ENCODE assay signal across 19 mouse cellular contexts in the genomic region with DNA sequence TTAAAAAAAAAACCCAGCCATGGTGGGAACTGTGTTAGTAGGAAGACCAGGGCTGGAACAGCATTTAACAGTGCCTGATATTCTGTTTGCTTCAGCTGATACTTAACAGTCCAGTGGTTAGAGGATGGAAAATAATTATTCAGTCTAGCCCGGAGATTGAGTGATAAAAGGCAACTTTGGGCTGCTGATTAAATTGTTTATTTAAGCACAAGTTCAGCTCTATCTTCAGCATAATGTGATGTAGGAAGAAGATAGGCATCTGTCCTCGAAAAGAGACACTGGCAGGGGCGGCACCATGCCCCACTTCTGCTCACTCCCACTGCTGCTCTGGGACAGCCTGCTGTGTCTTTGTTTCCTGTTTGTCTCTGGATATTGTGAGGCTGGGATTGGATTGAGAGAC.
DNase-seq lines count a peak whose midpoint lies in the region; ATAC-seq lines count a peak whose summit lies in the region.
"Had no signal": no experiment of that assay in that cellular context is flagged by ENCODE, and none has a peak within 500 bp of the region (broad histone marks: within the 10 kb centered on the region; RNA-seq: fewer than 3 reads in every experiment).

No protein-coding gene starts in this region.

- no peaks in the 10 kb centered on the region for H3K9me3 ChIP-seq in neural tube, embryonic 11.5 days (ENCODE audit: control insufficient read depth, low read length)
- H3K9me3 ChIP-seq: embryonic facial prominence, embryonic 13.5 days; forebrain, embryonic 12.5 days; heart, embryonic 10.5 days; hindbrain, embryonic 13.5 days had no signal

- no peaks in the 10 kb centered on the region for H3K36me3 ChIP-seq in neural tube, embryonic 11.5 days (ENCODE audit: control insufficient read depth, insufficient read depth, low read length)
- H3K36me3 ChIP-seq: embryonic facial prominence, embryonic 13.5 days; forebrain, embryonic 12.5 days; heart, embryonic 10.5 days; hindbrain, embryonic 13.5 days had no signal

- no peak overlapping the region for H3K9ac ChIP-seq in neural tube, embryonic 11.5 days (ENCODE audit: low read length)
- H3K9ac ChIP-seq: embryonic facial prominence, embryonic 13.5 days; forebrain, embryonic 12.5 days; hindbrain, embryonic 13.5 days had no signal

- peak; percentile 9 for DNase-seq in neural tube, embryonic 11.5 days (ENCODE audit: low spot score)
- no peak for DNase-seq in neural tube, embryonic 10.5 days (ENCODE audit: extremely low spot score, low spot score)
- DNase-seq in lung, postnatal 25 days (ENCODE audit: low spot score), result peak; percentile 12
- peak; percentile 37 for DNase-seq in retina, postnatal 1 day
- no peak for DNase-seq in left cerebral cortex, adult 11 months (ENCODE audit: low spot score)
- no peak for DNase-seq in adrenal gland, adult 2 months
- DNase-seq: adrenal gland, postnatal 10 days; cerebellum, adult 11 months; cerebellum, adult 8-10 months; cerebellum, postnatal 36 days; gastrocnemius, postnatal 10 days; heart, adult 18-20 months; heart, postnatal 10 days had no signal

- no peak overlapping the region for H3K4me2 ChIP-seq in neural tube, embryonic 11.5 days (ENCODE audit: low read depth)
- H3K4me2 ChIP-seq: embryonic facial prominence, embryonic 13.5 days; forebrain, embryonic 12.5 days; hindbrain, embryonic 13.5 days had no signal

- no peak for ATAC-seq in neural tube, embryonic 11.5 days (ENCODE audit: insufficient read depth, low FRiP score, low TSS enrichment)
- ATAC-seq: forebrain, embryonic 16.5 days had no signal

- H3K27ac ChIP-seq in neural tube, embryonic 11.5 days (ENCODE audit: low read depth, low read length), result no peak overlapping the region
- H3K27ac ChIP-seq: embryonic facial prominence, embryonic 13.5 days; forebrain, embryonic 12.5 days; heart, embryonic 10.5 days; hindbrain, embryonic 13.5 days had no signal

- H3K4me3 ChIP-seq in neural tube, embryonic 11.5 days (ENCODE audit: low read depth, low read length), result no peak overlapping the region
- H3K4me3 ChIP-seq: embryonic facial prominence, embryonic 13.5 days; forebrain, embryonic 12.5 days; heart, embryonic 10.5 days; hindbrain, embryonic 13.5 days had no signal

- WGBS in neural tube, embryonic 11.5 days, result 63% methylated on average over 3 of the region's 3 CpGs

- no peaks in the 10 kb centered on the region for H3K27me3 ChIP-seq in neural tube, embryonic 11.5 days (ENCODE audit: control insufficient read depth, insufficient read depth, low read length)
- H3K27me3 ChIP-seq: CH12.LX; forebrain, embryonic 12.5 days; hindbrain, embryonic 13.5 days had no signal

- H3K4me1 ChIP-seq in neural tube, embryonic 11.5 days (ENCODE audit: control insufficient read depth, insufficient read depth, low read length), result no peaks in the 10 kb centered on the region
- H3K4me1 ChIP-seq: embryonic facial prominence, embryonic 13.5 days; forebrain, embryonic 12.5 days; heart, embryonic 10.5 days; hindbrain, embryonic 13.5 days had no signal

Comparison
In these comparisons a context has a peak if more than half of its experiments do, and no peak if none do; other contexts are left out.
1. DNase-seq: peak in neural tube, embryonic 11.5 days (single experiment), lung, postnatal 25 days (single experiment) and retina, postnatal 1 day (single experiment); none in neural tube, embryonic 10.5 days (single experiment), left cerebral cortex, adult 11 months (single experiment) and adrenal gland, adult 2 months (single experiment).